Mouse (Mus musculus) left cerebral cortex, adult 8-10 months (tissue): ENCODE results near the gene Ppp1cb. TPM values are rescaled to one million over a fixed set of nuclear protein-coding genes. Genes with fewer than 3 reads are reported as not detected.
A peak's percentile ranks its signal among the peaks of the same experiment; 100 is the strongest.
"Not testable (repeated sequence)": the region's sequence is repeated elsewhere in the genome, so short reads cannot be mapped to it uniquely, and the experiment has no call there.

Experiments used
- DNase-seq, 2 experiments: peaks; one replicate each; pipeline ENCODE4 v3.0.0; 2022; ENCODE audit warnings: low spot score in 2 of 2
- total RNA-seq, 4 experiments: library from RNA; stranded (reverse); gene quantifications; 2 replicates each; pipeline ENCODE4 v1.2.4; 2022

The Ppp1cb gene
- total RNA-seq, result 100 to 1,000 TPM; 369 to 425 (median 401) TPM

- DNase-seq, result peak; percentile 81 to 98
Measured at GRCm38 (mm10) chr5:32458408-32459143, at the start of gene Ppp1cb. Gene Ppp1cb (plus strand): TSS chr5:32458843.

- DNase-seq, result no peak
Measured at GRCm38 (mm10) chr5:32409747-32410146, 48.9 kb upstream of the Ppp1cb start.

GRCm38 (mm10) chr5:32410954-32411688 is 47.5 kb upstream of the Ppp1cb start:
- DNase-seq, result no peak

- no peak for DNase-seq
Measured at GRCm38 (mm10) chr5:32412186-32412950, 46.3 kb upstream of the Ppp1cb start.

- DNase-seq, result no peak
Measured at GRCm38 (mm10) chr5:32413083-32413482, 45.6 kb upstream of the Ppp1cb start.

- no peak for DNase-seq
Measured at GRCm38 (mm10) chr5:32413569-32413968, 45.1 kb upstream of the Ppp1cb start.

GRCm38 (mm10) chr5:32414461-32414985 is 44.1 kb upstream of the Ppp1cb start:
- no peak for DNase-seq

- no peak for DNase-seq
Measured at GRCm38 (mm10) chr5:32415554-32415953, 43.1 kb upstream of the Ppp1cb start.

- DNase-seq, result no peak
Measured at GRCm38 (mm10) chr5:32416881-32417280, 41.8 kb upstream of the Ppp1cb start.

- no peak for DNase-seq
Measured at GRCm38 (mm10) chr5:32422081-32422589, 36.5 kb upstream of the Ppp1cb start.

GRCm38 (mm10) chr5:32423339-32424046 is 35.1 kb upstream of the Ppp1cb start:
- DNase-seq, result no peak

- no peak for DNase-seq
Measured at GRCm38 (mm10) chr5:32424464-32424863, 34.2 kb upstream of the Ppp1cb start.

GRCm38 (mm10) chr5:32425485-32426171 is 33.0 kb upstream of the Ppp1cb start:
- no peak for DNase-seq

- DNase-seq, result no peak
Measured at GRCm38 (mm10) chr5:32430399-32430798, 28.2 kb upstream of the Ppp1cb start.

- not testable (repeated sequence) for DNase-seq
Measured at GRCm38 (mm10) chr5:32434346-32434745, 24.3 kb upstream of the Ppp1cb start.

GRCm38 (mm10) chr5:32435612-32436011 is 23.0 kb upstream of the Ppp1cb start:
- no peak for DNase-seq

- DNase-seq, result no peak
Measured at GRCm38 (mm10) chr5:32437901-32438563, 20.6 kb upstream of the Ppp1cb start.

GRCm38 (mm10) chr5:32438564-32438922 is 20.1 kb upstream of the Ppp1cb start:
- no peak for DNase-seq

GRCm38 (mm10) chr5:32441336-32441735 is 17.3 kb upstream of the Ppp1cb start:
- no peak for DNase-seq
